Mouse (Mus musculus) left cerebral cortex, postnatal 25 days (tissue): ENCODE measurements around the gene Ddx54. TPM values are rescaled to one million over a fixed set of nuclear protein-coding genes. Genes with fewer than 3 reads are reported as not detected.

Experiments used
- DNase-seq, 2 experiments: peaks; one replicate each; pipeline ENCODE4 v3.0.0; 2022; ENCODE audit warnings: low spot score in 2 of 2, mixed read lengths in 1 of 2
- intact Hi-C: fragments of 180-260 bp; cut with DNase I; formaldehyde crosslinking; loops from one replicate; pipeline ENCODE4 v1.15.1; 2025
- total RNA-seq, 2 experiments: library from RNA; stranded (reverse); gene quantifications; 2 replicates each; pipeline ENCODE4 v1.2.3; 2021

The Ddx54 gene
- total RNA-seq, 2 experiments from 2014 or later, result 38.7 to 39.6 TPM

DNA sequence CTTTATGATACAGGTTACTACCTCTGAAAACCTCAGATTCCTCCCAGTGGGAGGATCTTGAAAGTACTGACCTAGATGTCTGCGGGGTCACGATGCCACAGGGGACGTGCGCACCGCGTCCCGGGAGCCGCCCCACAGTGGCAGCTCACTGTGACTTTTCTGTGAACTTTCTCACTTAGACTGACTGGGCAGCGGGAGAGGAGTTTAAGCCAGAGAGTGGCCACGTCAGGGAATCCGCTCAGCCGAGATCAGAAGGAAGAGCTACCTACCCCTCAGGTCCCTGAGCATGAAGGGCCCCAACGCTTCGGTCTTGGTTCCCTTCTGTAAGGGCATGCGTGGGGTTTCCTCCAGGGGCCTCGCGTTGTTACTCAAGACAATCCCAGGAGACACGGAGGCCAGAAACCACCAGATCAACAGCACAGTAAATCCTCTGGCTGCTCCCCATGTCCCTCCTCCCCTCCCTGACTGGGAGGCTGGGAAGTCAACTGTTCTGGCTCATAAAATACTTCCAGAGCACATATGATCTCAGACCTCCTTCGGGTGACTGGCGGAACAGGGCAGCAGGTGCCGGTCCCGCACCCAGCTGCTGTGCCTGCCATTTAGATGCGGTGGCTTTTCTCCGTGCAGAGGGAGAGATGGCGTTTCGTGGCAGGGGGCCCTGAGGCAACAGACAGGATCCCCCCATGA lies 33.2 kb upstream of the Ddx54 start:
- intact Hi-C loops, result no loop called here

DNA sequence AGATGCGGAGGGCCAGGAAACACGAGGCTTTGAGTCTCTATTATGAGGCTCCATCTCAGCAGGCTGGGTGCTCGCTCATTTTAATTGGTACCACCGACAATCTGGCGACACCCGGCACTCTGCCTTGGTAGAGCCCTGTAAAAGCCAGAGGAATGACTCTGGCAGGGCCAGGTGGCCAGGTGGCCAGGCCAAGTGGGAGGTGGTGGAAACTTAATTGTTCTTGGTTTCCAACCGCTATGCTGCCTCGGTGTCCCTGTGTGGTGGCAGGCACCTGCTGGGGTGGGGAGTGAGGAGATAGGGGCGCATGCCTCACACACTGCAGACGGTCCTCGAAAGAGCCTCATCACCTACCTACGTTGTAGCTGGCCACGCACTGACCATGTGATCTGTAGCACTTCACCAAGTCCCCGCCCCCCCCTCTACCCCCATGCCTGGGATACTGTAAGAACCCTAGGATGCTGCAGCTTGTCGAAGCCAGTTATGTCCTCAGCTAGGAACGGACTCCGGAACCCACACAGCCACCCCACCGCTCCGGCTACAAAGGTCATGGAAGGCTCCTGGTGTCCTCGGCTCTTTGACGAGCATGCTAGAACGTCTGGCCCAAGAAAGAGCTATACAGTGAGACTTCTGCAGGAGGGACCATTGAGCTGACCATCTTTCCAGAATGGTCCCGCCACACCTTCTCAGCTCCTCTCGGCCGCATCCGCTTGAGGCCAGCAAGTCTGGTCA lies 32.5 kb upstream of the Ddx54 start:
- DNase-seq, result no peak
- intact Hi-C loops, result no loop called here

More for the DNA sequence above, 33.2 kb upstream of the Ddx54 start:
- no peak for DNase-seq

DNA sequence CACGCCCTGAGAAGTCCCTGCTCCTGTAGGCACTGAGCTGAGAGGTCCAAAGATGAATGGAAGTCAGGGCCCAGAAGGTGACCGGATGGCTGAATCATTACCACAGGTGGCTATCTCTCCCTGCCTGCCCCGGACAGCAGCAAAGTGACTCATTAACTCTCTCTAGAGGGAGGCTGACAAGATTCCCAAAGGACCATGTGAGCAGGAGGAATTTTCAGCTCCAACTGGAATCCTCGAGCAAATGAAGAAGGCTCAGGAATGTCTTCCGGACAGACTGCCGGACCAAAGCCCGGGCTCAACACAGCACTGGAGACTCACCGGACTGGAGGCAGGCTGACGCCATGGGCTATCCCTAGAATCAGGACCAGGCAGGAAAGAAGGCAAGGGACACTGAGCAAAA lies 30.5 kb upstream of the Ddx54 start:
- DNase-seq, result no peak
- intact Hi-C loops, result no loop called here

DNA sequence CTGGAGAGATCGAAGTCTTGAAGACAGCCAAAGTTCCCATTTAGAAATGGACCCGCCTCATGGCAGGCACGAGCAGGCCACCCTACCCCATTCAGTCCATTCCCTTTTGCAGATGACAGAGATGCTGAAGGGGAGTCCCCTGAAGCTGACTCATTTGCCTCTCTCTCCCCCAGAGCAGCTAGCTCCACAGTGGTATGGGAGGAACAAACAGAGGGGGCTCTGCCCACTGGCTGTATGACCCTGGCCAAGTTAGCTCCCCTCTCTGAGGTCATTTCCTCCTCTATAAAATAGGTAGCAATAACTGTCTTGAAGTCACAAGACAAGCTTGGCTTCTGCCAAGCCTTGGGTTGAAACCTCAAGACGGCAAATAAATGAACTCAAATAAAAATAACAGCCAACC lies 29.0 kb upstream of the Ddx54 start:
- no peak for DNase-seq

DNA sequence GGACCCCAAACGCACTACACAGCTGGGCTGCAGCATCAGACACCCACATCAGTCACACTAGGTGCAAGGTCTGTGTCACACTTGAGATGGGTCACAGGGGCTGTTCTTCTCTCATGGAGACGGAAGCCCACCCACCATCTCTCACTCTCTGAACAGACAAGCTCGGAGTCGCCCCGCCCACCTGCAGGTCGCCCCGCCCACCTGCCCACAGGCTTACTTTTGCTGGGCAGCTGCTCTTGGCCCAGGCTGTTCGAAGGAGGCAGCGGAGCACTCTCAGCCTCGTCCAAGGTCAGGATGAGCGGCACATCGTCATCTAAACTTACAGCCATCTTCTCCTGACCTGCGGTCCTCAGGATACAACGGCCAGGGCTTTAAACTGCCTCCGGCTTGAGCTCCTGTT lies 27.6 kb upstream of the Ddx54 start:
- intact Hi-C loops, result loop anchor here (5.0 kb wide), 1 partner anchor 83 kb away; the partner anchor contains the start of gene Plbd2

More for the DNA sequence above, 29.0 kb upstream of the Ddx54 start:
- intact Hi-C loops, result no loop called here

DNA sequence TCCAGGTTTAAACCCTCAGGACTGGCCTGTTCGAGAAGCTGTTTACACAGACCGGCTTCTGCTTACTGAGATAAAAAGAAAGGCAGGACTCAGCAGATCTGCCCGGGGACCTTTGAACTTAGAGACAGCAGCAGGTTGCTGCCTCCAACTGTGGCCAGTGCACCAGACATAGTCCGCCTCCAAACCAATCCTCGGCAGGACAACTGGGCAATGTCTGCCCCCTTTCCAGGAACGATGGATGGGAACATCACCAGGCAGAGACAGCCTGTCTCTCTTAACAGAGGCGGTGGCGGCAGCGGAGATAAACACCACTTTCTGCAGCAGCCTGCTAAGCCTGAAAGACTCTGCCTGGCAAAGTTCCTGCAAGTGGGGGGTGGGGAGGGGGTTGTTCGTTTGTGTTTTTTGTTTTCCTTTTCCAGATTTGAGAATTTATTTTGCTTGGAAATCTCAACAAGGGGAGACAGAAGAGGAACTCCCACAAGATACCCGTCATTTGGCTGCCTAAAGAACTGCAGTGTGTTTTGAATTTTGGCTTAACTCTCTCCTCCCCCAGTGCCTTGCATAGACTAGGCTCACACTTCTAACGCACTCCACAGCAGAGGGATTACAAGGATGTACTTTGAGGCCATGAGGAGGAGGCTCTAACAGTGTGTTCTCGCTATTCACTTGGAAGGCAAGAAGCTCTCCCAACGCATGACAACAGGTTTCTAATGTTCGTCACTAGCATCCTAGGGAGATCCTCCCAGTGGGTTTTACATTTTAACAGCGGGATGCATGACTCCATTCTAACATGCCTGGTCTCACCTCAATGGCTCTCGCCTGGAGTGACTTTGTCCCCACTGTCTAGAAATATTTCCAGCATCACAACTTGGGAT lies 25.6 kb upstream of the Ddx54 start:
- intact Hi-C loops, result loop anchor here (5.0 kb wide), 1 partner anchor 85 kb away; the partner anchor contains the start of gene Plbd2
- DNase-seq, result peak; percentile 50 to 88

More for the DNA sequence above, 27.6 kb upstream of the Ddx54 start:
- DNase-seq, result no peak

DNA sequence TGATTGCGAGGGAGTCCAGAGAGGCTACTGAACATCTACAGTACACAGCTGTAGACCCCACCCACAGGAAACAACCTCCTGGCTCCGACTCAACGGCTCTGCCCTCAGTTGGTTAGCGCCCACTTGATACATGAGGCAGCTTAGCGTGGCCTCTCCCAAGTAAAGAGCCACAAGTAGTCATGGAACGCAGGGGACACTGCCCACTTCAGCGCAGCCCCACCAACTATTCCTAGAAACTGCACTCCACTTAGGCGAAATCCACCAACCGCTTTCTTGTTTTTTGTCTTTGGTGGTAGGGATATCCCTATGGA lies 25.0 kb upstream of the Ddx54 start:
- DNase-seq, result no peak
- intact Hi-C loops, result loop anchor here (5.0 kb wide), 1 partner anchor 85 kb away; the partner anchor contains the start of gene Plbd2

DNA sequence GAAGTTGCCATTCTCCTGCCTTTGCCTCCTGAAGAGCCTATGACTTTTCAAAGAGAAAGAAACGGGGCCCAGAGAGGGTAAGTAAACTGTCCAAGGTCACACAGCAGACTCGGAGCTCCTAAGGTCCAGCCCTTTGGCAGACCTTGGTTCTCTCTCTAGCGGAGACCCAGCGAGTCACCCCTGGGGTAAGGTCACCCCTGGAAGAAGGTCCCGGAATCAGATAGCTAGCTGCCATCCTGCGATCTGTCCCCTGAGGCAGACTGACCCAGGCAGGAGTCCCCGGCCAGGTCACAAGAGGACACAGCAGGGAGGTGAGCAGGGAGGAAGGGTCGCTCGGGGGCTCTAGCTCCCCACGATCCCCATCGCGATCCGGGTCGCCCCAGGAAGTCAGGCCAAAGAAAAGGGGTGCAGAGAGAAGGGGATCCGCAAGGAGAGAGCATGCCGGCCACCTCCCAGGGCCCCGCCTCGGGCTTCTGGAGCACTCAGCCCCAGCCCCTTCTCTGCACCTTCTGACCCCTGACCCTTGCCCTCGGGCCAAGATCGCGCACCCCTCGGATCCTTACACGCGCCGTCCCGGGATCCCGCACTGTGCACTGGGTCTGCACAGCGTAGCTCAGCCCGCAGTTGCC lies 24.5 kb upstream of the Ddx54 start:
- intact Hi-C loops, result loop anchor here (1.0 to 5.0 kb wide), 2 partner anchors 28 to 86 kb away; partner anchors contain the start of gene Plbd2
- no peak for DNase-seq

DNA sequence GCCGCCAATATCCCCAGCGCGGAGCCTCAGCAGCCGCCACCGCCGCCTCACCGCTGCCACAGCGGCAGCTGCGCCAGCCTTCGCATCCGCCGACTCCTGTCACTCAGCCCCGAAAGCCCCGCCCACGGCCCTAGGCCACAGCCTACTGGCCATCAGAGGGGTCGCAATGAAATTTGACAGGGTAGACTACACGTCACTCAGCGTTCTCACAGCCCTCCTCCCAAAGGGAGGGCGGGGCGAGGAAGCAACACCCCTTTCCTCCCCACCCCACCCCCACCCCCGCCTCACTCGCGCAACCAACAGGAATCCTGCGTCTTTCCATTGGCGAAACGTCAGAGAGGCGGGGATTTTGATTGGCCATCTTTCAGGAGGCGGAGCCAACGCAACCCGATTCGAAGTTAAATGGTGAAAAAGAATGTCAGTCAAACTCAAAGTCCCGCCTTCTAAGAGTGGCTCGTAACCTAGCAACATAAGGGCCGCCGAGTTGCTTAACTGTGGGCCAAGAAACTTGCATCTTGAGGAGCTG lies 23.9 kb upstream of the Ddx54 start, which contains the start of the genes Tpcn1 and Iqcd:
TSS of gene Tpcn1 (minus strand) at position 105 of the 526 bp plus-strand sequence.
TSS of gene Iqcd (plus strand) at position 448 of the 526 bp plus-strand sequence.
- DNase-seq, result peak; percentile 99 to 100
- intact Hi-C loops, result loop anchor here (1.0 to 5.0 kb wide), 2 partner anchors 28 to 86 kb away; partner anchors contain the start of gene Plbd2

DNA sequence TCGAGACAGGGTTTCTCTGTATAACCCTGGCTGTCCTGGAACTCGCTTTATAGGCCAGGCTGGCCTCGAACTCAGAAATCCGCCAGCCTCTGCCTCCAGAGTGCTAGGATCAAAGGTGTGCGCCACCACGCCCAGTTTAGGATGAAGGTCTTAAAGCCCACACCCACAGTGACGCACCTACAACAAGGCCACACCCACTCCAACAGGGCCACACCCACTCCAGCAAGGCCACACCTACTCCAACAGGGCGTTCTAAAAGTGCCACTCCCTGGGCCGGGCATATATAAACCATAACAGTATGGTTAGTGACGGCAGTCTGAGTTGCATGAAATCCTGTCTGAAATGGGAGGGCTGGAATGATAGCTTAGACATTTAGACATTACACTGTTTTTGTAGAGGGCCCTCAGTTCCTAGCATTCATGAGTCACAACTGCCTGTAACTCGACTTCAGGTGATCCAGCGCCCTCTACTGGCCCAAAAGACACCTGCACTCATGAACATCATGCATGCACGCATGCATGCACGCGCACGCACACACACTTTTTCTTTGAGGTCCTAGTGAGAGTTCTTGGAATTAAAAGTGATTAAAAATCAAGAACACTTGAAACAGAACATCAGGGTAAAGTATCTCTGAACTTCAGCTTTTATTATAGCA lies 22.1 kb upstream of the Ddx54 start:
- intact Hi-C loops, result no loop called here
- no peak for DNase-seq

DNA sequence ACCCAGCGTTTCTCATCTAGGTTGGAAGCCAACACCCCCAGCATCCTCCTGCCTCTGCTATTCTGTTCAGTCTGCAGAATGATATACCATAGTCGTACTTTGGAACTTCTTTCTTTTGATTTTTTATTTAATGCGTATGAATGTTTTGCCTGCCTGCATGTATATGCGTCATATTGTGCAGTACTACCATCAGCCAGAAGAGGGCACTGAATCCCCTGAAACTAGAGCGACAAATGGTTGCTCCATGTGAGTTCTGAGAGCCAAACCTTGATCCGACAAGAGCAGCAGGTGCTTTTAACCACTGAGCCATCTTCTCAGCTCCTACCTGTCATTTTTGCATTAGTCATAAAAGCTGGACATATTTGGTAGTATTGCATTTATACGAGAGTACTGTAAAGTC lies 20.4 kb upstream of the Ddx54 start:
- DNase-seq, result no peak
- intact Hi-C loops, result no loop called here

DNA sequence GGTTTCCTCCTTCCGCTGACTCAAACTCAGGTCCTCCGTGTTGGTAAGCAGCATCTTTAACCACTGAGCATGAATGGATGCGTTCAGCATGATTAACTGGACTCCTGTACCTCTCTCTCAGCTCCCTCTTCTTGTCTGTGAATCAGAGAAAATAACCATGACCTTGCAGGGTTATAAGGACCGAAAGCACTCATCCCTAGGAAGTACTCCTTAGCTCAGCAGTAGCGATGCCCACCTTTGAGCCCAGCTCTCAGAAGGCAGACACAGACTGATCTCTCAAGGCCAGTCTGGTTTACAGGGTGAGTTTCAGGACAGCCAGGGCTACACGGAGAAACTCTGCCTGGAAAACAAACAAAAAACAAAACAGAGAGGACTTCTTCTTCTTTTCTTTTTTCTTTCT lies 18.1 kb upstream of the Ddx54 start:
- intact Hi-C loops, result no loop called here
- DNase-seq, result no peak

DNA sequence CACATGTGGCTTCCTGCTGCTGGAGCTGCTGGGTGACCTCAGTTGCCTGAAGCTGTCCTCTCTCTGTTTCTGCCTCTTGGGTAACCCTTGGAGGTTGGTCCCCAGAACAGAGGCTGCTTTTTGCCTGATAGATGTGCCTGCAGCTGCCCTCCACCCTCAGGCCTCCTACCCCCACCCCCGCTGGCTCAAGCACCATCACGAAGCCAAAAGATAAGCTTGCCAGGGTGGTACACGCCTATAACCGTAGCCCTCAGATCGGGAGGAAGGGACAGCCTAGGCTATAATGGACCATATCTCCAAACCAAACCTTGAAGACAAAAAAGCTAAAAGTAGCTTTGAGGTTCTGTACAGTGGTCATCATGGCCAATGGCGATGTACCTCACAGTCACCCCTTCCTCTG lies 12.9 kb upstream of the Ddx54 start:
- intact Hi-C loops, result loop anchor here (10.0 kb wide), 1 partner anchor 445 kb away; no protein-coding TSS in a partner anchor
- DNase-seq, result no peak

DNA sequence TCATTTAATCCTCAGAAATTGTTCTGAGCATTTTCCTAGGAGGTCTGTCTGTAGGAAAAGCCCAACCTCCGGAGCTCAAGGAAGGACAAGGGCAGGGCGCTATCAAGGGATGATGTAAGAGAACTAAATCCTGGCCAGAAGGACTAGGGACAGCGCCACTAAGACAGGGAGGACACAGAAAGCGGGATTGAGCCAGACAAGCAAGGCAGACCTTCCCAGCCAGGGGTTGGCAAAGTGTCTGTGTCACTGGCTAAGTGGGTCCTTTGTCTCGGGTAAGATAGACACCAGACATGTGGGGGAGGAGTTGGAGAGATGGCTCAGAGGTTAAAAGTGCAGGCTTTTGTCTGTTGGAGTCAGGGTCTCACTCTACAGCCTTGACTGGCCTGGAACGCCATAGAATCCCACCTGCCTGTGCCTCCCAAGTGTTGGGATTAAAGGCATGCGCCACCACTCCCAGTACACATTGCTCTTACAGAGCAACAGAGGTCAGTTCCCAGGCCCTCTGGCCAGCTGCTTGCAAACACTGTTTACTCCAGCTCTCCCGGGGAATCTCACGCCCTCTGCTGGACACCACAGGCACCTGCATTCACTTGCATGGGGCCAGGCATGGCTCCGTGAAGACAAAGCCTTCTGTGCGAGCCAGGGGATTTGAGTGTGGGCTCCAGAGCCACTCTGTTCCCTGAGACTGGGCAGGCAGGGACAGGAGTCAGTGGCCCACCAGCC lies 11.4 kb upstream of the Ddx54 start:
- intact Hi-C loops, result loop anchor here (10.0 kb wide), 1 partner anchor 446 kb away; no protein-coding TSS in a partner anchor
- DNase-seq, result no peak

DNA sequence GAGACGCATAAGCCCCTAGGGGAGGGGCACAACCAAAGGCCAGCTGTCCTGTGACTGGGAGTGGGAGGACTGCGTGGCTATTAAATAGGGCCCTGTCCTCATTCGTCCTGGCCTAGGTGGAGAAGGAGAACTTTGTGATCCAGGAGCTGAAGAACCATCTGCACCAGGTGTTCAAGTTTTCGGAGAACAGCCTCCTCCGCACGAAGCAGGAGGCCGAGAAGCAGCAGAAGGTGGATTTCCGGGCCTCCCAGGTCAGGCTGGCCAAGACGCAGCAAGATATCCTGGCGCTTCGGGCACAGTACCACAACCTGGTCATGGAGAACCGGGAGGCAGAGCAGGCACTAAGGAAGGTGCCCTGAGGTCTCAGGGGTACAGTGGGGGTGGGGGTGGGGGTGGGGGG lies 10.3 kb upstream of the Ddx54 start:
- no peak for DNase-seq
- intact Hi-C loops, result loop anchor here (10.0 kb wide), 1 partner anchor 447 kb away; no protein-coding TSS in a partner anchor

DNA sequence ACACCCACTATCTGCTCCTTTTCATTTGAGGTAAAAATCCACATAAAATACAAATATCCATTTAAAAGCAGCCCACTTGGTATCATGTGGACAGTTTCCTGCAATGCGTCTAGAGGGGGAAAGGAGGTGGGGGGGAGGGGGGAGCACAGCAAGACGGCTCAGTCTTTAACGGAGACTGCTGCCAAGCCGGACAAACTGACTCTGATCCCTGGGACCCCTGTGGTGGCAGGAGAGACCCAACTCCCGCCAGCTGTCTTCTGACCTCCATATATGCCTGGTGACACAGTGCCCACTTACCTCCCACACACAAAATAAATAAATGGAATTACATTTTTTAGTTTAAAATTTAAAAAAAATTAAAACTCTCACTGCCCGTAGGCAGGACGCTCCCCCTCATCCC lies 9.0 kb upstream of the Ddx54 start:
- intact Hi-C loops, result loop anchor here (10.0 kb wide), 1 partner anchor 449 kb away; no protein-coding TSS in a partner anchor
- no peak for DNase-seq

DNA sequence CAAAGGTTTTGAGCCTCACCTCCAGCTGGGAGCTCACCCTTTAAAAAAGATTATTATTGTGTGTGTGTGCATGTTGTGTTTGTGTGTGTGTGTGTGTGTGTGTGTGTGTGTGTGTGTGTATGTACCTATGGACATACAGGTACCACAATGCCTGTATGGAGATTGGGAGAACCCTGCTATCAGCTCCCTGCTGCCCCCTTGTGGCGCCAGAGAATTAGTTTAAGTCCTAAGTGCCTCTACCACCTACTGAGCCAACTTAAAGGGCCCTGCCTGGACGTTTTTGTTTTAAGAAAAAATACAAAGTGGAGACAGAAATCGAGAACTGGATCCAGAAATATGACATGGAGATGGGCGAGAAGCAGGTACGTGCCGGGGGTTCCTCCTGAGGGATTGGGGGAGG lies 7.7 kb upstream of the Ddx54 start:
- peak; percentile 85 to 86 for DNase-seq
- intact Hi-C loops, result loop anchor here (1.0 to 10.0 kb wide), 3 partner anchors 48 to 450 kb away; no protein-coding TSS in a partner anchor

DNA sequence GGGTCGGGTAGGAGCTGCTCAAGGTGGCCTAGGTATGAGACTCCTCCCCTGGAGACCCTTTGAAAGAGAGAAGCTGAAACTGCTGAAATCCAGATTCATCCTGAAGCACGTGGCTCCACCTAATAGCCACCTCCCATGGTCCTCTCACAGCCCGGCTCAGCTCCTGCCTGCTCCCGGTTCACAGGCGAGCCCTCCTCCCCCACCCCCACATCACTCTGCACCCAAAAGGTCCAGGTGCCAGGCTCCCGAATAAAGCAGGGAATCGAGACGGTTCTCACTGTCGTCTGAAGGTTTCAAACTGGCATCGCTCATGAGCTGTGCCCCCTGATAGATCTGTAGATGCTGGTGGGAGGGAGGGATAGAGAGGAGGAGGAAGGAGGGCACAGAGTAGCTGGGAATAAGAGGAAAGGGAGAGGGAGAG lies 7.3 kb upstream of the Ddx54 start:
- DNase-seq, result no peak
- intact Hi-C loops, result loop anchor here (1.0 to 10.0 kb wide), 3 partner anchors 48 to 450 kb away; no protein-coding TSS in a partner anchor
